Mouse (Mus musculus) midbrain, embryonic 12.5 days (tissue): ENCODE data around the gene Csmd2. TPM values are rescaled to one million over a fixed set of nuclear protein-coding genes. Genes with fewer than 3 reads are reported as not detected.

ENCODE experiments used
- ATAC-seq: fragments of 200-750 bp; cut with Nextera tagmentation; 2 replicates; pipeline ENCODE4 v1.8.0; 2017; ENCODE audit warnings: low read depth, moderate TSS enrichment, moderate library complexity; ENCODE audit not compliant: low FRiP score
- H3K27ac ChIP-seq: fragments of 300-500 bp; sonication (generic); replicated peaks from 2 replicates; pipeline ENCODE4 v1.5.1; 2016; ENCODE audit warnings: mild to moderate bottlenecking
- H3K27me3 ChIP-seq: fragments of 300-500 bp; sonication (generic); 2 replicates; pipeline ENCODE4 v1.6.1; 2016; ENCODE audit warnings: mild to moderate bottlenecking
- H3K36me3 ChIP-seq: fragments of 300-500 bp; sonication (generic); 2 replicates; pipeline ENCODE4 v1.6.1; 2016
- H3K4me1 ChIP-seq: fragments of 300-500 bp; sonication (generic); 2 replicates; pipeline ENCODE4 v1.6.1; 2016
- H3K4me2 ChIP-seq: fragments of 300-500 bp; sonication (generic); replicated peaks from 2 replicates; pipeline ENCODE4 v1.6.1; 2016; ENCODE audit warnings: mild to moderate bottlenecking, moderate library complexity
- H3K4me3 ChIP-seq: fragments of 300-500 bp; sonication (generic); 2 replicates; pipeline ENCODE4 v1.5.1; 2016; ENCODE audit warnings: mild to moderate bottlenecking
- H3K9ac ChIP-seq: fragments of 300-500 bp; sonication (generic); replicated peaks from 2 replicates; pipeline ENCODE4 v1.6.1; 2016; ENCODE audit warnings: mild to moderate bottlenecking, moderate library complexity
- H3K9me3 ChIP-seq: fragments of 300-500 bp; sonication (generic); 2 replicates; pipeline ENCODE4 v1.6.1; 2016; ENCODE audit warnings: mild to moderate bottlenecking
- WGBS: fragments of 180-500 bp; shearing (Covaris S2); methylation state at CpG from one replicate; pipeline ENCODE4 v1.1.7; 2016; 5-methylcytosine and 5-hydroxymethylcytosine counted together
- polyA plus RNA-seq: library from polyadenylated mRNA; unstranded; fragments of >200 nt; fragmentation: Nextera tagmentation; extraction: Ambion mirVana; gene quantifications from 2 replicates; pipeline ENCODE4 v1.2.1, GENCODE M21; 2016

The Csmd2 gene
- polyA plus RNA-seq, 1 experiment from 2014 or later: 5.6 TPM

DNA sequence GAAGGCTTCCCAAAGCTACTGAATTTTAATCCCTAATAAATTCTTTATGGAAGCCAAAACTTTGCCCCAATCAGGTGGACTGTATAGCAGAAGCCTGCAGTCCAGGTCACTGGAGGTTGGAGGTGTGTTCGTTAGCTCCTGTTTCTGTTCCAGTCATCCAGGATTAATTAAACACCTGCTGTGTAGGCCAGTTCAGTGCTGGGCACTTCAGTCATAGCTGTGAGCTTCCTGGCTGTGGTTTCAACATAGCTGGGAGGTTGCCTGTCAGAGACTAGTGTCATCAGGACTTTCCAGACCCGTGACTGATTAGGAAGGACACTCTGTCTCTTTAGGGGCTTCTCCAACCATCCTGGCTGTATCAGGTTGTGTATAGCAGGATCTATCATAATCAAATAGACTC, 337.9 kb downstream of the Csmd2 start:
- Histone ChIP-seq H3K4me2 (no peak overlapping the region), H3K36me3 (no peaks in the 10 kb centered on the region), H3K4me3 (no peak overlapping the region), H3K27ac (no peak overlapping the region), H3K9ac (no peak overlapping the region), H3K9me3 (no peaks in the 10 kb centered on the region), H3K27me3 (no peaks in the 10 kb centered on the region), H3K4me1 (0 out of 2 replicates have a peak, but pooled peaks cover 3% of the 10 kb centered on the region)
- WGBS: 65% methylated on average over 2 of the region's 2 CpGs
- ATAC-seq: no peak

DNA sequence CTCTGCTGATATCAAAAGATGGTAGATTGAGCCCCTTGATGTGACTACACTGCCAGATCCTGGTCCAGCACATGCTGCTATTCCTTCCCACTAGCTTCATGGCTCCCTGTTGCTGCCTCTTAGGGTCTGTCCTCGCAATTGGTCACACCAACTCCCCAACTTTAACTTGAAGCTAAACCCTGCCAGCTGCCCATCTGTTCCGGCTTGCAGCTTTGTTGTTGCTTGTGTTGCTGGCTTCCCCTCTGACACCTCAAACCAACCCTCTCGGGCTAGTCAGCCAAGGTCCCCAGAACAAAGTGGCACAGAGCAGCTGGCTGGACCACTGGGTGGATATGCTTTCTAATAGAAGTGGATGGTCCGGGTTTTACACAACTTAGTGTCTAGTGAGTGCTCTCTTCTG, 339.1 kb downstream of the Csmd2 start:
- no peak overlapping the region for H3K9ac ChIP-seq
- no peaks in the 10 kb centered on the region for H3K27me3 ChIP-seq
- H3K27ac ChIP-seq: no peak overlapping the region
- no peak overlapping the region for H3K4me2 ChIP-seq
- no peaks in the 10 kb centered on the region for H3K36me3 ChIP-seq
- no peak overlapping the region for H3K4me3 ChIP-seq
- 83% methylated on average over 4 of the region's 4 CpGs for WGBS
- H3K4me1 ChIP-seq: 0 out of 2 replicates have a peak, but pooled peaks cover 4% of the 10 kb centered on the region
- no peak for ATAC-seq
- H3K9me3 ChIP-seq: no peaks in the 10 kb centered on the region

GRCm38 (mm10) chr4:128327421-128327820, 339.8 kb downstream of the Csmd2 start:
- Histone ChIP-seq H3K9me3 (no peaks in the 10 kb centered on the region), H3K4me2 (no peak overlapping the region), H3K9ac (no peak overlapping the region), H3K4me3 (no peak overlapping the region), H3K27ac (no peak overlapping the region), H3K36me3 (no peaks in the 10 kb centered on the region), H3K4me1 (0 out of 2 replicates have a peak, but pooled peaks cover 4% of the 10 kb centered on the region), H3K27me3 (no peaks in the 10 kb centered on the region)
- no peak for ATAC-seq
- 91% methylated on average over 6 of the region's 6 CpGs for WGBS

GRCm38 (mm10) chr4:128330519-128330918, 342.9 kb downstream of the Csmd2 start:
- ATAC-seq: no peak
- Histone ChIP-seq H3K9me3 (no peaks in the 10 kb centered on the region), H3K27ac (no peak overlapping the region), H3K9ac (no peak overlapping the region), H3K27me3 (no peaks in the 10 kb centered on the region), H3K4me3 (no peak overlapping the region), H3K4me1 (0 out of 2 replicates have a peak, but pooled peaks cover 4% of the 10 kb centered on the region), H3K4me2 (no peak overlapping the region), H3K36me3 (no peaks in the 10 kb centered on the region)
- WGBS: 74% methylated on average over 9 of the region's 9 CpGs

DNA sequence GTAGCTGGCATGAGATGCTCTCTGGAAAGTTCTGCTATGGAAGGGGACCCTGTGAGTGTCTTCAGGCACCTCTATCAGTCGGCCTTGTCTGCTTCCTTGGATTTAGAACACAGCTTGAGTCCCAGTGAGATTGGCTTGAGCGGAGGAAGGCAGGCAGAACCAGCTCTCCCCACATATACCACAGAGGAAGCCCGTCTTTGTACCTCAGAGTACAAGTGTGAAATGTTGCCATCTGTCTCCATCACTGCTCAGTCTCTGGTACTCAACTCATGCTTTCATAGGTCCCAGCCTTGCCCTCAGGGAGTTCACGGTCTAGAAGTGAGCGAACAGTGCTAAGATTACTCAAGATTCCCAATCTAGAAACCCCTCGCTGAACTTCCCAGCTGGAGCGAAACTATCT, 352.8 kb downstream of the Csmd2 start:
- H3K4me3 ChIP-seq: no peak overlapping the region
- no peaks in the 10 kb centered on the region for H3K4me1 ChIP-seq
- no peaks in the 10 kb centered on the region for H3K9me3 ChIP-seq
- no peak overlapping the region for H3K4me2 ChIP-seq
- H3K36me3 ChIP-seq: no peaks in the 10 kb centered on the region
- no peaks in the 10 kb centered on the region for H3K27me3 ChIP-seq
- no peak for ATAC-seq
- H3K27ac ChIP-seq: no peak overlapping the region
- no peak overlapping the region for H3K9ac ChIP-seq
- 91% methylated on average over 7 of the region's 7 CpGs for WGBS

DNA sequence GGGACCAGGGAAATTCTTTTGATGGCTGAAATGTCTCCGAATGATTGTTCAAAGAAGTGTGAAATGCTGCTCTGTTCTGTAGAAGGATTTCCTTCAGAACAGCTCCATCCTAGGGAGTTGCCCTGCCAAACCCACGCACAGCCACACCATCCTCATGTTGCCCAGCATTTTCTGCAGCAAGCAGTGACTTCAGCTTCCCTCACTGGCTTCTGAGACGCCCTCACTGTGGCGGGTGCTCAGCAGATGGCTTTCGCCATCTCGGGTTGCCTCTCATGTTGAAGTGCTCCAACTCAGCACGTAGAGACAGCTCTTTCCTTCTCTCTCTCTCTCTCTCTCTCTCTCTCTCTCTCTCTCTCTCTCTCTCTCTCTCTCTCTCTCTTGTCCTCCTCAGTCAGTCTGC, 353.7 kb downstream of the Csmd2 start:
- no peak overlapping the region for H3K4me2 ChIP-seq
- no peaks in the 10 kb centered on the region for H3K4me1 ChIP-seq
- WGBS: 86% methylated on average over 7 of the region's 7 CpGs

DNA sequence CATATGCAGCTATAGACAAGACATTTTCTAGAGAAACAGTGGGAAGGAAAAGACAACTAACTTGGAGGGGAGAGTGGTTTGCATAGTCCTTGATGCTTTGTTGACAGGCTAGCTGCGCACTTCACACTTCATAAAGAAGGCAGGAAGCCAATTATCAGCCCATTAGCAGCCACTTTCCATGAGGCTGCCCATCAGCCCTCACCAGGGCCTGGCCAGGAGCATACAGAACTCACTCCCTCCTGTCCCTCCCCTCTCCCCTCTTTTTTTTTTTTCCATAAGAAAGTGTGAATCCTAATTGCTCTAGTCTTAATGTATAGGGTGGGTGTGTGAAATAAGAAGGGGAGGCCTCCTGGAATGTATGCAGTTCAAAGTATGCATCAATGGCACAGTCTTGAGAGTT, 354.6 kb downstream of the Csmd2 start:
- H3K9ac ChIP-seq: no peak overlapping the region
- ATAC-seq: no peak
- no peaks in the 10 kb centered on the region for H3K9me3 ChIP-seq
- no peak overlapping the region for H3K4me2 ChIP-seq
- no peak overlapping the region for H3K27ac ChIP-seq
- H3K4me3 ChIP-seq: no peak overlapping the region
- no peaks in the 10 kb centered on the region for H3K27me3 ChIP-seq
- H3K4me1 ChIP-seq: no peaks in the 10 kb centered on the region
- WGBS: 86% methylated on average over 1 of the region's 1 CpGs
- H3K36me3 ChIP-seq: no peaks in the 10 kb centered on the region

More for the DNA sequence above, 353.7 kb downstream of the Csmd2 start:
- no peak for ATAC-seq
- Histone ChIP-seq H3K4me3 (no peak overlapping the region), H3K9me3 (no peaks in the 10 kb centered on the region), H3K27ac (no peak overlapping the region), H3K27me3 (no peaks in the 10 kb centered on the region), H3K36me3 (no peaks in the 10 kb centered on the region), H3K9ac (no peak overlapping the region)

GRCm38 (mm10) chr4:128358751-128359150, 371.1 kb downstream of the Csmd2 start:
- no peaks in the 10 kb centered on the region for H3K4me1 ChIP-seq
- H3K27me3 ChIP-seq: no peaks in the 10 kb centered on the region
- no peak for ATAC-seq
- H3K36me3 ChIP-seq: no peaks in the 10 kb centered on the region
- H3K27ac ChIP-seq: no peak overlapping the region
- no peak overlapping the region for H3K4me3 ChIP-seq
- H3K9ac ChIP-seq: no peak overlapping the region
- H3K4me2 ChIP-seq: no peak overlapping the region
- no peaks in the 10 kb centered on the region for H3K9me3 ChIP-seq
- WGBS: 89% methylated on average over 11 of the region's 11 CpGs

DNA sequence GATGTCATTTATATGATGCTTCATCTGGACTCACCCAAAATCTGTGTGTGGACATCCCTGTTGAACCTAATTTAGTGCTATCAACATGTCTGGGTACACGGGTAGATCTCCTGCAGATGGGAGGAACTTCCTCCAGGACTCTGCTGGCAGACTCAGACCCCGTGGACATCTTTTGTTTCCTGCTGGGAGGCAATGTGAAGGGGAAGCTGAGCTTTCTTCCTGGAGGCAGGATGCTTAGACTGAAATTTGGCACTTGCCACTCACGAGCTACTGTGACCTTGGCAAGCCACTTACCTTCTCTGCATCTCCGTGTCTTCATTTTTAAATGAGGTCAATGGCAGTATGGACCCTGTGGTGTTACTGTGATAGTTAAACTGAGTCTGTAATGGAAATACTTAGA, 378.2 kb downstream of the Csmd2 start:
- WGBS: 80% methylated on average over 4 of the region's 4 CpGs
- H3K4me2 ChIP-seq: no peak overlapping the region
- H3K36me3 ChIP-seq: 0 out of 2 replicates have a peak, but pooled peaks cover 11% of the 10 kb centered on the region
- no peak for ATAC-seq
- no peaks in the 10 kb centered on the region for H3K27me3 ChIP-seq
- no peak overlapping the region for H3K4me3 ChIP-seq
- no peak overlapping the region for H3K27ac ChIP-seq
- no peaks in the 10 kb centered on the region for H3K4me1 ChIP-seq
- no peaks in the 10 kb centered on the region for H3K9me3 ChIP-seq
- H3K9ac ChIP-seq: no peak overlapping the region

- H3K9ac ChIP-seq: no peak overlapping the region
- 95% methylated on average over 6 of the region's 6 CpGs for WGBS
- no peak overlapping the region for H3K27ac ChIP-seq
- 0 out of 2 replicates have a peak, but pooled peaks cover 14% of the 10 kb centered on the region for H3K36me3 ChIP-seq
- no peak overlapping the region for H3K4me3 ChIP-seq
- H3K27me3 ChIP-seq: no peaks in the 10 kb centered on the region
- ATAC-seq: no peak
- no peaks in the 10 kb centered on the region for H3K4me1 ChIP-seq
- H3K4me2 ChIP-seq: no peak overlapping the region
- H3K9me3 ChIP-seq: no peaks in the 10 kb centered on the region
Observed at GRCm38 (mm10) chr4:128368088-128368487, 380.4 kb downstream of the Csmd2 start.

- Histone ChIP-seq H3K9ac (no peak overlapping the region), H3K27me3 (0 out of 2 replicates have a peak, but pooled peaks cover 3% of the 10 kb centered on the region), H3K4me1 (no peaks in the 10 kb centered on the region), H3K4me3 (no peak overlapping the region), H3K27ac (no peak overlapping the region), H3K9me3 (no peaks in the 10 kb centered on the region), H3K4me2 (no peak overlapping the region), H3K36me3 (0 out of 2 replicates have a peak, but pooled peaks cover 14% of the 10 kb centered on the region)
- no peak for ATAC-seq
- WGBS: 83% methylated on average over 6 of the region's 6 CpGs
Observed at GRCm38 (mm10) chr4:128371766-128372165, 384.1 kb downstream of the Csmd2 start.

DNA sequence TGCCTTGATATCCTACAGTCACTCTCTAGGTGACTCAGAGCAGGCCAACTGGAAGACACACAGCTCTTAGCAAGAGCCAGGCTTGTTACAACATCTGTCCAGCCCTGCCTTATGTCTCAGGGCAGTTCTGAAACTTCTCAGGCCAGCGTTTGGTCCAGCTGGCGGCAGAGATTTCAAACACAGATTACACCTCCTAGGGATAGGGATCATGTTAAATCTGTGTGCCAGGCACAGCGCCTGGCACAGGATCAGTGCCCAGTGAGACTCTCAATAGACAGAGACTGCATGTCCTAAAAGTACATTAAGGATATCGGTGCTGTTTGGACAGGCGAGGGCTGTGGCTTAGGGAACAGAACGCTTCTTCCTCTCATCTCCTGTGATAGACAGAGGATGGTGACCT, 385.5 kb downstream of the Csmd2 start:
- ATAC-seq: no peak
- no peaks in the 10 kb centered on the region for H3K9me3 ChIP-seq
- H3K4me1 ChIP-seq: no peaks in the 10 kb centered on the region
- H3K4me3 ChIP-seq: no peak overlapping the region
- H3K9ac ChIP-seq: no peak overlapping the region
- 0 out of 2 replicates have a peak, but pooled peaks cover 3% of the 10 kb centered on the region for H3K27me3 ChIP-seq
- H3K27ac ChIP-seq: no peak overlapping the region
- H3K36me3 ChIP-seq: 0 out of 2 replicates have a peak, but pooled peaks cover 14% of the 10 kb centered on the region
- 86% methylated on average over 6 of the region's 6 CpGs for WGBS
- no peak overlapping the region for H3K4me2 ChIP-seq

- 88% methylated on average over 5 of the region's 5 CpGs for WGBS
- Histone ChIP-seq H3K9me3 (no peaks in the 10 kb centered on the region), H3K27ac (no peak overlapping the region), H3K27me3 (0 out of 2 replicates have a peak, but pooled peaks cover 3% of the 10 kb centered on the region), H3K4me1 (no peaks in the 10 kb centered on the region), H3K4me2 (no peak overlapping the region), H3K36me3 (0 out of 2 replicates have a peak, but pooled peaks cover 11% of the 10 kb centered on the region), H3K9ac (no peak overlapping the region), H3K4me3 (no peak overlapping the region)
- ATAC-seq: no peak
Observed at GRCm38 (mm10) chr4:128374051-128374450, 386.4 kb downstream of the Csmd2 start.
